In genomic region chr7:101069271-101069670, GRCm38 (mm10) we compare ENCODE assay signal across 23 mouse cellular contexts. TPM values are rescaled to one million over a fixed set of nuclear protein-coding genes. Genes with fewer than 3 reads are reported as not detected.
A peak's percentile ranks its signal among the peaks of the same experiment; 100 is the strongest.
DNase-seq lines count a peak whose midpoint lies in the region; ATAC-seq lines count a peak whose summit lies in the region.
"Had no signal": no experiment of that assay in that cellular context is flagged by ENCODE, and none has a peak within 500 bp of the region (broad histone marks: within the 10 kb centered on the region; RNA-seq: fewer than 3 reads in every experiment).

No protein-coding gene starts in this region.

- 82% methylated on average over 6 of the region's 6 CpGs for WGBS in limb, embryonic 12.5 days
- WGBS in limb, embryonic 10.5 days = 81% methylated on average over 6 of the region's 6 CpGs
- 58% methylated on average over 6 of the region's 6 CpGs for WGBS in liver, embryonic 12.5 days (ENCODE audit: insufficient replicate concordance)

- peaks cover 7% of the 10 kb centered on the region; the same call in 1 of the 2 replicates for H3K4me1 ChIP-seq in limb, embryonic 12.5 days (replicated peaks)
- H3K4me1 ChIP-seq in limb, embryonic 10.5 days = peaks cover 19% of the 10 kb centered on the region
- peaks cover 49% of the 10 kb centered on the region for H3K4me1 ChIP-seq in liver, embryonic 12.5 days
- H3K4me1 ChIP-seq: embryonic facial prominence, embryonic 12.5 days; hindbrain, embryonic 12.5 days; hindbrain, embryonic 15.5 days had no signal

- intact Hi-C loops in heart, postnatal 25 days (cut with DNase I) = no loop called here

- no peaks in the 10 kb centered on the region for H3K9me3 ChIP-seq in limb, embryonic 12.5 days
- H3K9me3 ChIP-seq in limb, embryonic 10.5 days (replicated peaks) = no peaks in the 10 kb centered on the region
- H3K9me3 ChIP-seq in liver, embryonic 12.5 days (replicated peaks) = no peaks in the 10 kb centered on the region
- H3K9me3 ChIP-seq: embryonic facial prominence, embryonic 12.5 days; embryonic facial prominence, embryonic 15.5 days; heart, embryonic 13.5 days; hindbrain, embryonic 12.5 days; hindbrain, embryonic 15.5 days had no signal

- H3K4me3 ChIP-seq in limb, embryonic 12.5 days (replicated peaks) = no peak overlapping the region
- no peak overlapping the region for H3K4me3 ChIP-seq in limb, embryonic 10.5 days
- H3K4me3 ChIP-seq in liver, embryonic 12.5 days = no peak overlapping the region
- H3K4me3 ChIP-seq: embryonic facial prominence, embryonic 12.5 days; embryonic facial prominence, embryonic 15.5 days; gastrocnemius, adult 2 months; heart, embryonic 13.5 days; hindbrain, embryonic 12.5 days; hindbrain, embryonic 15.5 days had no signal

- 0 out of 2 replicates have a peak, but pooled peaks have one; percentile 52 for ATAC-seq in limb, embryonic 12.5 days (ENCODE audit: insufficient number of reproducible peaks, insufficient read depth, low FRiP score, low TSS enrichment, low read depth)
- ATAC-seq in liver, embryonic 12.5 days = peak; percentile 45; the same call in 1 of the 2 replicates
- ATAC-seq: forebrain, embryonic 14.5 days; forebrain, postnatal 0 days had no signal

- DNase-seq in limb, embryonic 10.5 days (ENCODE audit: low spot score) = no peak
- DNase-seq in induced T-regulatory cell, adult 2 months (ENCODE audit: low read depth) = peak; percentile 48
- DNase-seq in lung, postnatal 25 days (ENCODE audit: low spot score) = no peak
- no peak for DNase-seq in heart, postnatal 25 days (ENCODE audit: low spot score)
- DNase-seq: adrenal gland, adult 2 months; adrenal gland, postnatal 14 days; cerebellum, adult 11 months; cerebellum, adult 2 months; cerebellum, adult 9-11 months; cerebellum, postnatal 25 days; forebrain, postnatal 0 days; gastrocnemius, adult 2 months; gastrocnemius, postnatal 14 days; heart, adult 11 months; heart, postnatal 14 days had no signal

- H3K27me3 ChIP-seq in limb, embryonic 12.5 days = no peaks in the 10 kb centered on the region
- no peaks in the 10 kb centered on the region for H3K27me3 ChIP-seq in limb, embryonic 10.5 days (ENCODE audit: low read depth, poor library complexity, severe bottlenecking)
- no peaks in the 10 kb centered on the region for H3K27me3 ChIP-seq in liver, embryonic 12.5 days (replicated peaks)
- H3K27me3 ChIP-seq: embryonic facial prominence, embryonic 12.5 days; embryonic facial prominence, embryonic 15.5 days; heart, embryonic 13.5 days; hindbrain, embryonic 12.5 days; hindbrain, embryonic 15.5 days had no signal

- H3K9ac ChIP-seq in limb, embryonic 12.5 days (replicated peaks) = no peak overlapping the region
- H3K9ac ChIP-seq in liver, embryonic 12.5 days = no peak overlapping the region
- H3K9ac ChIP-seq: embryonic facial prominence, embryonic 12.5 days; embryonic facial prominence, embryonic 15.5 days; forebrain, postnatal 0 days; heart, embryonic 13.5 days; hindbrain, embryonic 12.5 days; hindbrain, embryonic 15.5 days had no signal

- no peak overlapping the region for H3K4me2 ChIP-seq in limb, embryonic 12.5 days
- H3K4me2 ChIP-seq in liver, embryonic 12.5 days = no peak overlapping the region
- H3K4me2 ChIP-seq: embryonic facial prominence, embryonic 12.5 days; embryonic facial prominence, embryonic 15.5 days; heart, embryonic 13.5 days; hindbrain, embryonic 12.5 days; hindbrain, embryonic 15.5 days had no signal

- no peak overlapping the region for H3K27ac ChIP-seq in limb, embryonic 12.5 days
- no peak overlapping the region for H3K27ac ChIP-seq in limb, embryonic 10.5 days
- no peak overlapping the region for H3K27ac ChIP-seq in liver, embryonic 12.5 days
- H3K27ac ChIP-seq: embryonic facial prominence, embryonic 12.5 days; embryonic facial prominence, embryonic 15.5 days; heart, embryonic 13.5 days; hindbrain, embryonic 12.5 days; hindbrain, embryonic 15.5 days had no signal

- H3K36me3 ChIP-seq in limb, embryonic 12.5 days = no peaks in the 10 kb centered on the region
- H3K36me3 ChIP-seq in limb, embryonic 10.5 days = no peaks in the 10 kb centered on the region
- no peaks in the 10 kb centered on the region for H3K36me3 ChIP-seq in liver, embryonic 12.5 days
- H3K36me3 ChIP-seq: embryonic facial prominence, embryonic 12.5 days; embryonic facial prominence, embryonic 15.5 days; heart, embryonic 13.5 days; hindbrain, embryonic 12.5 days; hindbrain, embryonic 15.5 days had no signal

RNA-seq across cellular contexts. Expression of gene Fchsd2, which starts 23.4 kb away (rescaled TPM):
- 25.1 and 27.9 TPM in 2 replicates for polyA plus RNA-seq in limb, embryonic 12.5 days (2016; fragmentation: Nextera tagmentation; extraction: Ambion mirVana)
- polyA plus RNA-seq in limb, embryonic 10.5 days (2016; fragmentation: Nextera tagmentation; extraction: Ambion mirVana) = 16.1 and 21.5 TPM in 2 replicates
- polyA plus RNA-seq in liver, embryonic 12.5 days (2016; fragmentation: Nextera tagmentation; extraction: Ambion mirVana) = 8.0 and 8.8 TPM in 2 replicates
- 10 to 100 TPM; 20.1 to 29.1 TPM for total RNA-seq in heart, postnatal 25 days (2021)

RNA-seq across cellular contexts. Expression of gene P2ry2, which starts 56.6 kb away (rescaled TPM):
- 0.76 and 1.1 TPM in 2 replicates for polyA plus RNA-seq in limb, embryonic 12.5 days (2016; fragmentation: Nextera tagmentation; extraction: Ambion mirVana)
- 0.49 and 0.51 TPM in 2 replicates for polyA plus RNA-seq in limb, embryonic 10.5 days (2016; fragmentation: Nextera tagmentation; extraction: Ambion mirVana)
- polyA plus RNA-seq in liver, embryonic 12.5 days (2016; fragmentation: Nextera tagmentation; extraction: Ambion mirVana) = 1.2 TPM in 2 replicates
- total RNA-seq in heart, postnatal 25 days (2021) = 10 to 100 TPM; 17.3 to 26.1 TPM
